Mouse (Mus musculus) telencephalon, adult 2 months (tissue): ENCODE results near the gene Rogdi.
A peak's percentile ranks its signal among the peaks of the same experiment; 100 is the strongest.

Source experiments
- DNase-seq: peaks from one replicate; pipeline ENCODE4 v3.0.0-alpha.2; 2011; ENCODE audit warnings: low read depth, low spot score

Gene Rogdi

DNA sequence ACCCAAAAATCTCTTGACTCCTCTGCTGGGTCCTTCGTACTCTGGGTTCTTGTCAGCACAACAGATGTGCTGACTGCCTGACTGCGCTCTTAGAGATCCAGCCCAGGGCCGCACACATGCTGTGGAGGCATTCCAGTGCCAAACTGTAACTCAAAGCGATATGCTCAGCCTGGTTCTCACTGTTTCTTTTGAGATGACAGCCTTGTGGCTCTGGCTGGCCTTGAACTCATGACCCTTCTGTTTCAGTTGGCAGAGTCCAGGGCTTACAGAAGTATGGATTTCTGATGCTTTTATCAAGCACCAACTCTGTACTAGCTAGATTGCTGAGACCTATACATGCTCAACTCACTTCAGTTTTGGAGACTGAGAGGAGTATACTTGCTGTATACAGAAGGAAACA, 20.1 kb downstream of the Rogdi start:
- DNase-seq: no peak

DNA sequence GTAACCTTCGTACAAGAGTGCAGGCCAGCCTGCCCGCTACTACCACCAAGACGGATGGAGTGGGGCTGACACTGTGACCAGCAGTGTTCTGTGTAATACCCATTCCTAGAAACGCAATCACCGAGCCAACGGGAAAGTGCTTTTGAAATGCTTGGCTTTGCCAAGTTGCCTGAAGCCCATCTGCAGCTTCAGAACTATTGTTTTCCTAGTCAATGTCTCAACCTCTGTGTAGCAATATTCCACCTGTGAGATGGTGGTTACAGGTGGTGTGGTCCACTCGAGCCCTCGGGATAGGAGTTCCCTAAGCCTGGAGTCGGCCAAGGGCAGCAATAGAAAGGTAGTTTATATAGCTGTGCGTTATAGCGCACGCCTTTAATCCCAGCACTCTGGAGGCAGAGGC, 28.6 kb downstream of the Rogdi start:
- no peak for DNase-seq

DNA sequence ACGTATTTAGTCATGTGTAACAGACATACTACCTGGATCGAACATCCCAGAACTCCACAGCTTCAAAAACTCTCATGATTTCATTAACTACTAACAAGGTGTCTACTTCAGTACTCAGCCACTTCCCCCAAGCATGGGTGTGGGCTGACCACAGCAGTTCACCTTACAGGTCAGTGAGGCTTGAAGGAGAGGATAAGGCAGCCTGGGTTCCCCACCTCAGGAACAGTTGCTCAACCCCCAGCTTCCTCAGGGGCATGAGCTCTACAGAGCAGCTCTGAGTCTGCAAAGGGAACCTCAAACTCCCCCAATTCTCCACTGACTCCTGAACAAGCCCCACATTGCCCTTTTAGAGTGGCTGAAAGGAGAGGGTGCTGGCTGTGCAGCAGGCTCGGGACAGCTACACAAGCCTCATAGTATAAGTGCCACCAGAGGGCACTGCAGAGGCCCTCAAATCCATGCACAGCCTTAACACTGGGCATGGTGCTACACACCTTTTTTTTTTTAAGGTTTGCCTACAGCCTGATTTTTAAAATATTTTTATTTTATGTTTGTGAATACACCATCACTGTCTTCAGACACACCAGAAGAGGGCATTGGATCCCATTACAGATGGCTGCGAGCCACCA, 33.5 kb downstream of the Rogdi start:
- DNase-seq: no peak

DNA sequence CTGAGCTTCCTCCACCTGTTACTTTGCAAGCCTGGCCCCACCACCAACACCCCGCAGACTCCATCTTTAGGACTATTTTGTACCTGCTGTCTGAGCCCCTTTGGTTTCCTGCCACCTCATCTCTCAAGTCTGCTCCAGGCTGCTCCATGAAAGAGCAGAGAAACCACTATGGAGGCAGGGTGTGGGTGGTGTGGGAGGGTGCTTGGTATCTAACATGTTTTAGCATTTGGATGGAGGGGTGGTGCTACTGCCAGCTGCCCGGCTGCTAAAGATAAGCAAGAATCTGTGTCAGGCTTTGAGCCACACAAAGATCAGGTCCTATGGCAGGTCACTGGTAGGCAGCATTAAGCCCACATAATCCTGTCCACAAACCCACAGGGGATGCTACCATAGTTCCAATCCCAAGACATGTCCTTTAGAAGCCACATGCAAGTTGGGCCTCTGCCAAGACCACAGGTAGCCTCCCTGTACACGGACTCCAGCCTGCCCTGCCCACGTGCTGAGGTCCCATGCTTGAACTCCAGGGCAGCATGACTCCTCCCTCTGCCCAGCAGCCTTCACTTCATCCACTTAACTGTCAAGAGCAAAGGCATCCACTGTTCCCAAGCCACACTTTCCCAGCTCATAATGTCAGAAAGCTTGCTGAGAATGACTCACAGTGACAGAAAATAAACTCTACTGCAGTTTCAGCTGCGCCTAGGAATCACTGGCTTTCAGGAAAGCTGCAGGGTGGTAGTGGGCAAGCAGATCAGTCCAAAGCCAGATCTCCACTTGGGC, 34.9 kb downstream of the Rogdi start:
- DNase-seq: peak; percentile 62

DNA sequence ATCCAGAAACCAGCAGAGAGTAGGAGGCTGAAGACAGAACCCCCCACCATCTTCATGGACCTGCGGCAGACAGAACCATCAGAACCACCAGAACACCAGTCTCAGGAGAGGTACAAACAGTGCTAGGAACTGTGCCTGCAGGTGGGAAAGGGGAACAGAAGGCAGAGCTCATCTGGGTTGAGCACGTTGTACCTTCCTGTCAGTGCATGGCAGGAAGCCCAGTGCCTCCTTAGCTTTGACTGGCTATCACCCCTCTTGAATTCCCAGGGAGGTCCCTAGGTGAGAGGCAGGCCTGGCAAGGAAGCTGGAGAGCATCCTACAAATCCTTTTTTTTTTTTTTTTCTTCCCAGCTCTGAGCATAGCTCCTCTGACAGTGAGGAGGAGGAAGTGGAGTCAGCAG, 37.2 kb downstream of the Rogdi start:
- DNase-seq: peak; percentile 48

DNA sequence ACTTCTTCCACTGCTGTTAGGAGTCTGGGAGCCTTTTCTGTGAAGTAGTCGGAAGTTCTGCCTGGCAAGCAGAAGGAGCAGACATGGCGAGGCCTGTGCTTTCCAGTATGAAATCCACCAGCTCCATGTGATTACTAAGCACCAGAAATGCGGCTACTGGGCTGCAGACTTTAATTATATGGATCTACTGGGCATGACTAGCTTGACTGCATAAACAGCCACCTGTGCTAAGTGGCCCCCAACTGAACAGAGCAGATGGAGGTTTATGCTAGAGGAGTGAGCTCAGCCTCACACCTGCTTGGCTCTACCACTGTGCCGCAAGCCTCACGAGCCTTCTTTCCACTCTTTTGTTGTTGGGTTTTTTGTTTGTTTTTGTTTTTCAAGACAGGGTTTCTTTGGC, 38.8 kb downstream of the Rogdi start:
- DNase-seq: peak; percentile 21

DNA sequence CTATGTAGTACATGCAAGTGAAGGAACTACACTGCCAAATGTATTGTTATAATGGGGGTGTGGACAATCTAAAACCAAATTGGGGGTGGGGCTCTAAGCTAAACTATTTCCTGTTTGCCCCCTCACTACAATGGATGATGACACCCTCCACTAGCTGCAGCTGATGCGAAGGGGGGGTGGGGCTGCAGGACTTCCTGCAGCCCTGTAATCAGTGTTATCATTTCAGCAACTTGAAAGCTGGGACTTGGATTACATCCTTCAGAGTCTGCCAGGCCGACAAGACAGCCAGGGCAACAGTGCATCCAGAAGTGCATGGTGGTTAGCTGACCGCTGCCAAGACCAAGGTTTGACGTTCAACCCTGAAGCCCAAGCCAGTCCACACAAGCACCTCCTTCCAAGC, 41.7 kb downstream of the Rogdi start:
- no peak for DNase-seq

DNA sequence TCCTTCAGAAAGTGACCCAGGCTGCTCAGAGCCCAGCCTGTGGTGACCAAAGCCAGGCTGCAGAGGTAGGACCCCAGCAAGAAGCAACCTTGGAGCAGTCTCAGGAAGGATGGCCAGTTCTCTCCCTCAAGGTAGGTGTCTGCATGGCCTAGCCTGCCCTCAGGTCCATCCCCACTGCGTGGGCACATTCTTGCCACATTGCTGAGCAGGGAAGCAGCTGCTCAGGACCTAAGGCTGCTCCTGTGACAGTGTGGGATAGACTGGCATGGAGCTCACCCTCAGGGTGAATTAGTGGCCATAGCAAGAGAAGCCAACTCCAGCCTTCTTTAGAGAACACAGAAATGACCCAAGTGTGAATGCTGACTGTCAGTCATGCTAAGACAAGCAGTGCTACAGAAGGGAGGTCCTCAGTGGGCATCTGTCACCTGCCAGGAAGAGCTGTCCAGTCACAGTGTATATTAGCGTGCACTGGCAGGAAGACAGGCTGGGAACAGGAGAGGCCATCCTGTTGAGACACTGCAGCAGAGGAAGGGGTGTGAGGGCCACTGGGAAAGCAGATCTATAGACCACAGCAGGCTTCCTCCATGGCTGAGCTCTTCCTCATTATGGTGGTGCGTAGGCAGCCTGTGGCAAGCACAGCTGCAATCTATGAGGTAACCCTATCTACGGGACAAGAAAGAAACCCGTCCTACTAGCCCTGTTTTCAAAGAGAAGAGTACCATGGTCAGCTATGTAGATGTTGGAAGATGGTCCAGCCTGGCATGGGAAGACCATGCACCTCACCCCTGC, 44.1 kb downstream of the Rogdi start:
- DNase-seq: no peak

DNA sequence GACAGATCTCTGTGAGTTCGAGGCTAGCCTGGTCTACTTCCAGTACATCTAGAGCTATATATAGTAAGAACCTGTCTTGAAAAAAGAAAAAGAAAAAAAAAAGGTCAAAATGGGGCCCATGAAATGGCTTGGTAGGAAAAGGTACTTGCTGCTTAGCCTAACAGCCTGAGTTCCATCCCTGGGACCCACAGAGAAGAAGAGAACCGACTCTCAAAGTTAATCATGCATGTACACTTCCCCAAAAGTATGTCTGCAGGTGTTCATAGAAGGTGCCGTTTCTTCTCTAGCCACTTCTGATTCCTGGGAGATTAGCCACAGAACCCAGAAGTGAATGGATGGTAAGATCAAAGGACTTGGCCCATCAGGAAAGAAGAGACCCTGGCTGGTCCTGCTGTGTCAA, 44.9 kb downstream of the Rogdi start:
- no peak for DNase-seq

DNA sequence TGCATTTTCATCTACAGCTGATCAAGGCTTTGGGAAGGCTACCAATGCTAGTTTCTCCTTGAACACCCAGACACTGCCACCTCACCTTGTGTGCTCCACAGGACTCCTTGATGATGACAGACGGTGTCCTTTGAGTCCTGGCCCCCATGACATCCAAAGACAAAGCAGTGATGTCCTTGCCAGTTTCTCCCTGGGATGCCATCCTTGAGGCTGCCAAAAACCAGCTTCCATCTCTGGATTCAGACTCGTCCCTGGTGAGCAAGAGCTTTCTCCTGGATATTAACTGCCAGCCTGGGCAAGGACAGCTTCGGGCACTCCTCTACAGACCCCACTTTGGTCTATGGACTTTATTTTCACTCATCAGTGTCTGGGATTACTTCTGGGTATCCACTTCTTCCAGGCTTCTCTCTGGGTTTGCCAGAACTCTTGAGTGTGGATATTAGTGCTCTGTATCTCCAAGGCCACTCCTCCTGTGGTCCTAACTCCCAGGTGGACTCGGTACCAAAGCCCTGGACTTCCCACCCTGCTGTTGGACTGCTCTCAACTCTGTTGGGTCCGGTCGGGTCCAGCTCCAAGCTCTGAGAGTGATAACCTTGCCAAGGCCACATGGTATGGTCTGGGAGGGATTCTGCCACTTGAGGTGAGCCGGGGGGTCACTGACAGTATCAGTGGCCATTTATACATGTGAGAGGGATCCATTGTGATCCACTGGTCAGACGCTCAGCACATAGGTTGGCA, 47.8 kb downstream of the Rogdi start:
- DNase-seq: no peak

DNA sequence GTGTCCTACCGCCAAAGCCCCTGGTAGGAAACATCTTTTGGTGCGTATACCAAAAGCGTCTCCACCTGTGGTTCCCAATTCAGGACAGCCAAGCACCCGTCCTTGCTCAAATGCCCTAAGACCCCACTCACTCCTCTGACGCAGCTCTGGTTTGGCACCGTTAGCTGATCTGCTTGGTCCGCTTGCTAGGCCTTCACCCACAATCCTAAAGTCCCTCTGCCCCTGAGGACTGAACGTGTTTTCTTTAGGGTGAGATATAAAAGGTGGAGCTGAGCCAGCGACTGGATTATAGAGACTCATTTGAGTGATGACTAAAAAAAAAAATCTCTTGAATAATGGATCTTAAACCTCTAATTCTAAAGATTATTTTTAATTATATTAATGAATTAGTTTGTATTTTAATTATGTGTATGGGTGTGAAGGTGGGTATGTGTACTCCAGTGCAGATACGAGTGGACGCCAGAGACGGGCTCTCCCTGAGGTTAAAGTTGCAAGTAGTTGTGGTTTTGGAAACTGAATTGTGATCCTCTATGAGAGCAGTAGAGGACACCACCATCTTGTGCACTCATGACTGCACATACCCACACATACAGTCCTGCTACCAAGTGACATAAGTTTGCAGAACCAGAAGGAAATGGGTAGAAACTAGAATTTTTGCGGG, 48.5 kb downstream of the Rogdi start:
- no peak for DNase-seq

DNA sequence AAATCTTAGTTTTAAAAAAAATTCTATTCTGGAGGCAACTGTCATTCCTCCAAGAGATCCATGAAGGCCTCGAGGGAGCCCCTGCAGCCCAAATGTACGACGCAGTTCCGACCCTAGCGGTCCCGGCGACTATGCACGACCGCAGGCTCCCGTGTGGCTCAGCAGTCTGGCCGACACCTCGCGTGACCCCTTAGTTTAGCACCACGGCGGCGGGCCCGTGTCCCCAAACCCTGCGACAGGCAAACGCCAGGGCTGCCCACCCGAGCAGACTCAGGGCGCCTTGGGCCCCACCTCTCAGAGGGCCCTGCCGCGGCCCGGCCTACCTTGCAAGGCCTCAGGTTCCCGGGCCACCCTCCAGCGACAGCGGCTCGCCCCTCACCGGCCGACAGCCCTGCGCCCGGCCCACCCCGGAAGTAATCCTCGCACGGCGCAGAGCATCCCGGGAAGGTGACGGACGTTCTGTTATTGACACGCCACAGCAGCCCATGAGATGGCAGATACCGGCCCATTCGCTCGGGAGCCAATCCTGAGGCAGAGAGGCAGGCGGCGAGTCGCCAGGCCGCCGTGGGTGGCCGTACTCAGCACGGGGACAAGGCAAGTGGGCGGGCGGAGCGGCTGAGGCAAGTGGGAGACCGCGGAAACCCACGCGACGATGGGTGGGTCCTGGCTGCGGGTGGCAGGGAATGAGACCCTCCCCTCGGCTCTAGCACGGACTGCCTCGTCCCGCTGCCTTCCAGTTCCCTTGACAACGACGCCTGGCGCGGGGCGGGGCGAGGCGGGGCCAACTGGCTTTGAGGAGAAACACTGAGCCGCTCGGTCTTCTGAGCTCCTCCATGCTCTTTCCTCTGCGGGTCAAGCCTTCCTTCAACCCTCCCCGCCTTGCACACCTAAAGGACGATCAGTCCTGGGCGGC, 49.3 kb downstream of the Rogdi start, which contains the start of gene Anks3:
TSS of gene Anks3 (minus strand) at position 409 of the 913 bp plus-strand sequence.
- peak; percentile 98 for DNase-seq

DNA sequence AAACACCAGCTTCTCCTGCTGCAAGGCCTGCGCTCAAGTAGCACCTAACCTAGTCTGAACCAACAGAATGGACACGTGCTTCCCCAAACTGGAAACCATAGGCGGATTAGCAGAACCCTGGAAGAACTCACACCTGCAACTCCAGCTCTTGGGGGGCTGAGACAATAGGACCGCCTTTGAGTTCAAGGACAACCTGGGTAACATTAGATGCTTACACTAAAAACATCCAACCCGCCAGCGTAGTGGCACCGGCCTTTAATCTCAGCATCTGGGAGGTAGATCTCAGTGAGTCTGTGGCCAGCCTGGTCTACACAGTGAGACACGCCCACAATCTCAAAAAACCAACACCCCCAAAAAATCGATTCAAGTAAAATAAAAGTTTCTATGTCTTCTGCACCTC, 50.0 kb downstream of the Rogdi start:
- DNase-seq: no peak

DNA sequence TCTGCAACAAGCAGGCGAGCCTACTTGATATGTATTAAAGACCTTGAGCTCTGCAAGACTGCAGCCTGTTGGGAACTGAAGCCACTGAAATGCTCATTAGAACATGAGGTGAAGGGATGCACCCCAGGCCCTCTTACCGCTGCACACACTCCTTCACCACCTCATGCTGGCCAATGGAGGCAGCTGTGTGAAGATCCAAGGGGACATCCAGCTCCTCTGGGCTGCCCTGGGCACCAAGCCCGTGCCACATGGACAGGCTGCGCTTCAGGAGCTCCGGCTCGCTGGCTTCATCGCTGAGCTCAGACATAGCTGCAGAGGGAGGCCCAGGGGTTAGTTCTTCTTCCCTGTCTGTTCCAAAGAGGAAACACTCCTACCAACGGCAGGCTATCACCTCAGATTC, 53.1 kb downstream of the Rogdi start:
- DNase-seq: no peak
